Mouse (Mus musculus) stomach, embryonic 16.5 days (tissue): ENCODE results near the gene Chid1. TPM values are rescaled to one million over a fixed set of nuclear protein-coding genes. Genes with fewer than 3 reads are reported as not detected.

Experiments
- ATAC-seq: fragments of 200-750 bp; cut with Nextera tagmentation; 2 replicates; pipeline ENCODE4 v1.8.0; 2017; ENCODE audit warnings: moderate number of reproducible peaks, moderate TSS enrichment; ENCODE audit not compliant: insufficient read depth, low FRiP score
- H3K27ac ChIP-seq: fragments of 300-500 bp; sonication (generic); 2 replicates; pipeline ENCODE4 v1.5.1; 2014; ENCODE audit warnings: low read length
- H3K27me3 ChIP-seq: fragments of 300-500 bp; sonication (generic); 2 replicates; pipeline ENCODE4 v1.6.1; 2014; ENCODE audit warnings: low read length, control low read depth, mixed read lengths; ENCODE audit not compliant: control insufficient read depth, insufficient read depth
- H3K36me3 ChIP-seq: fragments of 300-500 bp; sonication (generic); 2 replicates; pipeline ENCODE4 v1.6.1; 2014; ENCODE audit warnings: low read length; ENCODE audit not compliant: control insufficient read depth, insufficient read depth
- H3K4me1 ChIP-seq: fragments of 300-500 bp; sonication (generic); 2 replicates; pipeline ENCODE4 v1.6.1; 2014; ENCODE audit warnings: low read length, control low read depth, mixed read lengths; ENCODE audit not compliant: control insufficient read depth, insufficient read depth
- H3K4me2 ChIP-seq: fragments of 300-500 bp; sonication (generic); 2 replicates; pipeline ENCODE4 v1.6.1; 2014; ENCODE audit warnings: low read depth, low read length, mixed read lengths
- H3K4me3 ChIP-seq: fragments of 300-500 bp; sonication (generic); replicated peaks from 2 replicates; pipeline ENCODE4 v1.5.1; 2014; ENCODE audit warnings: mild to moderate bottlenecking, low read length
- H3K9ac ChIP-seq: fragments of 300-500 bp; sonication (generic); 2 replicates; pipeline ENCODE4 v1.6.1; 2014; ENCODE audit warnings: low read length
- H3K9me3 ChIP-seq: fragments of 300-500 bp; sonication (generic); replicated peaks from 2 replicates; pipeline ENCODE4 v1.6.1; 2016; ENCODE audit warnings: low read length, control low read depth; ENCODE audit not compliant: control insufficient read depth
- WGBS: fragments of 180-500 bp; shearing (Covaris S2); extraction: QIAGEN DNeasy Blood & Tissue Kit; methylation state at CpG from one replicate; pipeline ENCODE4 v1.1.7; 2014; 5-methylcytosine and 5-hydroxymethylcytosine counted together
- polyA plus RNA-seq: library from polyadenylated mRNA; unstranded; fragments of >200 nt; fragmentation: Nextera tagmentation; extraction: Ambion mirVana; gene quantifications from 2 replicates; pipeline ENCODE4 v1.2.1, GENCODE M21; 2015

The Chid1 gene
- polyA plus RNA-seq, 1 experiment from 2014 or later, result 54.0 TPM

- H3K4me1 ChIP-seq, result peaks cover 2% of the 10 kb centered on the region; the same call in 1 of the 2 replicates
- 79% methylated on average over 3 of the region's 3 CpGs for WGBS
- H3K36me3 ChIP-seq, result no peaks in the 10 kb centered on the region
- H3K4me3 ChIP-seq, result no peak overlapping the region
- no peaks in the 10 kb centered on the region for H3K27me3 ChIP-seq
- no peak for ATAC-seq
- no peak overlapping the region for H3K9ac ChIP-seq
- no peak overlapping the region for H3K27ac ChIP-seq
- H3K9me3 ChIP-seq, result no peaks in the 10 kb centered on the region
- H3K4me2 ChIP-seq, result no peak overlapping the region
Observed at GRCm38 (mm10) chr7:141577801-141578200, 38.1 kb upstream of the Chid1 start.

GRCm38 (mm10) chr7:141575481-141575880, 35.8 kb upstream of the Chid1 start:
- 79% methylated on average over 3 of the region's 3 CpGs for WGBS
- H3K4me1 ChIP-seq, result peaks cover 2% of the 10 kb centered on the region; the same call in 1 of the 2 replicates
- no peak overlapping the region for H3K4me2 ChIP-seq
- no peak overlapping the region for H3K4me3 ChIP-seq
- no peaks in the 10 kb centered on the region for H3K27me3 ChIP-seq
- no peaks in the 10 kb centered on the region for H3K36me3 ChIP-seq
- no peak overlapping the region for H3K27ac ChIP-seq
- no peak overlapping the region for H3K9ac ChIP-seq
- no peaks in the 10 kb centered on the region for H3K9me3 ChIP-seq
- ATAC-seq, result no peak

- H3K4me1 ChIP-seq, result peaks cover 2% of the 10 kb centered on the region; the same call in 1 of the 2 replicates
- H3K4me2 ChIP-seq, result no peak overlapping the region
- H3K9me3 ChIP-seq, result no peaks in the 10 kb centered on the region
- no peaks in the 10 kb centered on the region for H3K27me3 ChIP-seq
- H3K27ac ChIP-seq, result no peak overlapping the region
- H3K36me3 ChIP-seq, result no peaks in the 10 kb centered on the region
- H3K9ac ChIP-seq, result no peak overlapping the region
- no peak for ATAC-seq
- WGBS, result 58% methylated on average over 3 of the region's 3 CpGs
- no peak overlapping the region for H3K4me3 ChIP-seq
Observed at GRCm38 (mm10) chr7:141574041-141574440, 34.4 kb upstream of the Chid1 start.

- no peak overlapping the region for H3K27ac ChIP-seq
- H3K4me3 ChIP-seq, result no peak overlapping the region
- WGBS, result 79% methylated on average over 4 of the region's 4 CpGs
- H3K9me3 ChIP-seq, result no peaks in the 10 kb centered on the region
- H3K27me3 ChIP-seq, result no peaks in the 10 kb centered on the region
- H3K9ac ChIP-seq, result no peak overlapping the region
- no peak overlapping the region for H3K4me2 ChIP-seq
- no peaks in the 10 kb centered on the region for H3K4me1 ChIP-seq
- H3K36me3 ChIP-seq, result no peaks in the 10 kb centered on the region
- ATAC-seq, result no peak
Observed at GRCm38 (mm10) chr7:141570625-141571295, 31.1 kb upstream of the Chid1 start.

GRCm38 (mm10) chr7:141569916-141570315, 30.3 kb upstream of the Chid1 start:
- Histone ChIP-seq H3K36me3 (no peaks in the 10 kb centered on the region), H3K4me2 (no peak overlapping the region), H3K27me3 (no peaks in the 10 kb centered on the region), H3K27ac (no peak overlapping the region), H3K4me3 (no peak overlapping the region), H3K4me1 (no peaks in the 10 kb centered on the region), H3K9ac (no peak overlapping the region), H3K9me3 (no peaks in the 10 kb centered on the region)
- WGBS, result 77% methylated on average over 3 of the region's 3 CpGs
- peak; percentile 44; the same call in 1 of the 2 replicates for ATAC-seq

GRCm38 (mm10) chr7:141569283-141569803, 29.7 kb upstream of the Chid1 start:
- no peak overlapping the region for H3K4me2 ChIP-seq
- 67% methylated on average over 9 of the region's 9 CpGs for WGBS
- no peak overlapping the region for H3K9ac ChIP-seq
- peaks cover 5% of the 10 kb centered on the region for H3K4me1 ChIP-seq
- no peaks in the 10 kb centered on the region for H3K9me3 ChIP-seq
- no peak overlapping the region for H3K27ac ChIP-seq
- ATAC-seq, result no peak
- H3K4me3 ChIP-seq, result no peak overlapping the region
- H3K36me3 ChIP-seq, result no peaks in the 10 kb centered on the region
- H3K27me3 ChIP-seq, result no peaks in the 10 kb centered on the region

GRCm38 (mm10) chr7:141566587-141566986, 26.9 kb upstream of the Chid1 start:
- H3K27me3 ChIP-seq, result no peaks in the 10 kb centered on the region
- no peak overlapping the region for H3K9ac ChIP-seq
- no peak for ATAC-seq
- H3K4me1 ChIP-seq, result peaks cover 19% of the 10 kb centered on the region
- H3K9me3 ChIP-seq, result no peaks in the 10 kb centered on the region
- no peak overlapping the region for H3K27ac ChIP-seq
- 77% methylated on average over 7 of the region's 7 CpGs for WGBS
- no peak overlapping the region for H3K4me3 ChIP-seq
- H3K4me2 ChIP-seq, result no peak overlapping the region
- H3K36me3 ChIP-seq, result no peaks in the 10 kb centered on the region

- H3K9ac ChIP-seq, result peak overlapping the region; percentile 33; the same call in 1 of the 2 replicates
- H3K9me3 ChIP-seq, result no peaks in the 10 kb centered on the region
- ATAC-seq, result no peak
- H3K4me2 ChIP-seq, result peak overlapping the region; percentile 75; the same call in 1 of the 2 replicates
- 61% methylated on average over 7 of the region's 7 CpGs for WGBS
- peaks cover 24% of the 10 kb centered on the region for H3K4me1 ChIP-seq
- no peaks in the 10 kb centered on the region for H3K36me3 ChIP-seq
- no peak overlapping the region for H3K4me3 ChIP-seq
- H3K27ac ChIP-seq, result peak overlapping the region; percentile 50
- no peaks in the 10 kb centered on the region for H3K27me3 ChIP-seq
Observed at GRCm38 (mm10) chr7:141564561-141564960, 24.9 kb upstream of the Chid1 start.

GRCm38 (mm10) chr7:141562852-141563427, 23.3 kb upstream of the Chid1 start:
- Histone ChIP-seq H3K4me3 (peak overlapping the region; percentile 95), H3K9me3 (no peaks in the 10 kb centered on the region), H3K27ac (peak overlapping the region; percentile 86), H3K4me2 (peak overlapping the region; percentile 75), H3K27me3 (no peaks in the 10 kb centered on the region), H3K4me1 (peaks cover 24% of the 10 kb centered on the region), H3K9ac (peak overlapping the region; percentile 97), H3K36me3 (no peaks in the 10 kb centered on the region)
- under 1% methylated on average over 21 of the region's 21 CpGs for WGBS
- peak; percentile 30; the same call in 1 of the 2 replicates for ATAC-seq
